Mouse (Mus musculus) forebrain, embryonic 15.5 days (tissue): ENCODE results near the gene Fry. TPM values are rescaled to one million over a fixed set of nuclear protein-coding genes. Genes with fewer than 3 reads are reported as not detected.

Source experiments
- ATAC-seq: fragments of 200-750 bp; cut with Nextera tagmentation; replicated peaks from 2 replicates; pipeline ENCODE4 v1.8.0; 2017; ENCODE audit warnings: mild to moderate bottlenecking, moderate TSS enrichment, moderate library complexity
- H3K27ac ChIP-seq: fragments of 300-500 bp; sonication (generic); replicated peaks from 2 replicates; pipeline ENCODE4 v1.5.1; 2015; ENCODE audit warnings: mild to moderate bottlenecking, inconsistent platforms
- H3K27me3 ChIP-seq: fragments of 300-500 bp; sonication (generic); 2 replicates; pipeline ENCODE4 v1.6.1; 2015; ENCODE audit warnings: inconsistent platforms
- H3K36me3 ChIP-seq: fragments of 300-500 bp; sonication (generic); 2 replicates; pipeline ENCODE4 v1.6.1; 2015; ENCODE audit warnings: mild to moderate bottlenecking, inconsistent platforms
- H3K4me1 ChIP-seq: fragments of 300-500 bp; sonication (generic); 2 replicates; pipeline ENCODE4 v1.6.1; 2015; ENCODE audit warnings: inconsistent platforms
- H3K4me2 ChIP-seq: fragments of 300-500 bp; sonication (generic); replicated peaks from 2 replicates; pipeline ENCODE4 v1.6.1; 2015; ENCODE audit warnings: mild to moderate bottlenecking, inconsistent platforms
- H3K4me3 ChIP-seq: fragments of 300-500 bp; sonication (generic); 2 replicates; pipeline ENCODE4 v1.5.1; 2015; ENCODE audit warnings: mild to moderate bottlenecking, inconsistent platforms
- H3K9ac ChIP-seq: fragments of 300-500 bp; sonication (generic); replicated peaks from 2 replicates; pipeline ENCODE4 v1.6.1; 2015; ENCODE audit warnings: mild to moderate bottlenecking, inconsistent platforms
- H3K9me3 ChIP-seq: fragments of 300-500 bp; sonication (generic); 2 replicates; pipeline ENCODE4 v1.6.1; 2016; ENCODE audit warnings: inconsistent platforms
- WGBS: fragments of 180-500 bp; shearing (Covaris S2); methylation state at CpG from one replicate; pipeline ENCODE4 v1.1.7; 2015; ENCODE audit warnings: mixed read lengths; 5-methylcytosine and 5-hydroxymethylcytosine counted together
- polyA plus RNA-seq: library from polyadenylated mRNA; unstranded; fragments of >200 nt; fragmentation: Nextera tagmentation; extraction: Ambion mirVana; gene quantifications from 2 replicates; pipeline ENCODE4 v1.2.1, GENCODE M21; 2015

The Fry gene
- polyA plus RNA-seq, 1 experiment from 2014 or later: 36.3 TPM

GRCm38 (mm10) chr5:150178194-150178801 lies 59.9 kb downstream of the Fry start:
- no peaks in the 10 kb centered on the region for H3K27me3 ChIP-seq
- 92% methylated on average over 2 of the region's 2 CpGs for WGBS

GRCm38 (mm10) chr5:150180985-150181607 lies 62.7 kb downstream of the Fry start:
- H3K27ac ChIP-seq: no peak overlapping the region
- 70% methylated on average over 1 of the region's 1 CpGs for WGBS

More at GRCm38 (mm10) chr5:150178194-150178801, 59.9 kb downstream of the Fry start:
- no peaks in the 10 kb centered on the region for H3K36me3 ChIP-seq
- no peak overlapping the region for H3K9ac ChIP-seq
- H3K9me3 ChIP-seq: no peaks in the 10 kb centered on the region
- no peak overlapping the region for H3K4me3 ChIP-seq
- H3K4me2 ChIP-seq: no peak overlapping the region
- no peaks in the 10 kb centered on the region for H3K4me1 ChIP-seq
- no peak for ATAC-seq
- H3K27ac ChIP-seq: no peak overlapping the region

GRCm38 (mm10) chr5:150184959-150185358 lies 66.5 kb downstream of the Fry start:
- no peak overlapping the region for H3K4me2 ChIP-seq
- H3K36me3 ChIP-seq: no peaks in the 10 kb centered on the region
- 96% methylated on average over 3 of the region's 3 CpGs for WGBS
- H3K4me1 ChIP-seq: no peaks in the 10 kb centered on the region
- no peak overlapping the region for H3K27ac ChIP-seq
- ATAC-seq: no peak
- H3K9ac ChIP-seq: no peak overlapping the region
- no peak overlapping the region for H3K4me3 ChIP-seq
- no peaks in the 10 kb centered on the region for H3K9me3 ChIP-seq
- H3K27me3 ChIP-seq: no peaks in the 10 kb centered on the region

More at GRCm38 (mm10) chr5:150180985-150181607, 62.7 kb downstream of the Fry start:
- no peaks in the 10 kb centered on the region for H3K36me3 ChIP-seq
- H3K4me3 ChIP-seq: no peak overlapping the region
- ATAC-seq: no peak
- no peaks in the 10 kb centered on the region for H3K9me3 ChIP-seq
- H3K27me3 ChIP-seq: no peaks in the 10 kb centered on the region
- H3K4me1 ChIP-seq: no peaks in the 10 kb centered on the region
- H3K4me2 ChIP-seq: no peak overlapping the region
- H3K9ac ChIP-seq: no peak overlapping the region

GRCm38 (mm10) chr5:150186121-150186520 lies 67.7 kb downstream of the Fry start:
- Histone ChIP-seq H3K4me2 (no peak overlapping the region), H3K4me3 (no peak overlapping the region), H3K9me3 (no peaks in the 10 kb centered on the region), H3K9ac (no peak overlapping the region), H3K27me3 (no peaks in the 10 kb centered on the region), H3K36me3 (no peaks in the 10 kb centered on the region), H3K27ac (no peak overlapping the region), H3K4me1 (no peaks in the 10 kb centered on the region)
- no peak for ATAC-seq
- 82% methylated on average over 4 of the region's 4 CpGs for WGBS

GRCm38 (mm10) chr5:150186676-150187075 lies 68.2 kb downstream of the Fry start:
- ATAC-seq: no peak
- H3K9ac ChIP-seq: no peak overlapping the region
- no peaks in the 10 kb centered on the region for H3K27me3 ChIP-seq
- no peaks in the 10 kb centered on the region for H3K36me3 ChIP-seq
- H3K27ac ChIP-seq: no peak overlapping the region
- no peaks in the 10 kb centered on the region for H3K4me1 ChIP-seq
- WGBS: 95% methylated on average over 4 of the region's 4 CpGs
- H3K4me2 ChIP-seq: no peak overlapping the region
- no peaks in the 10 kb centered on the region for H3K9me3 ChIP-seq
- no peak overlapping the region for H3K4me3 ChIP-seq

GRCm38 (mm10) chr5:150188031-150188430 lies 69.6 kb downstream of the Fry start:
- H3K36me3 ChIP-seq: no peaks in the 10 kb centered on the region
- H3K4me2 ChIP-seq: no peak overlapping the region
- H3K27me3 ChIP-seq: no peaks in the 10 kb centered on the region
- ATAC-seq: no peak
- no peak overlapping the region for H3K9ac ChIP-seq
- no peaks in the 10 kb centered on the region for H3K4me1 ChIP-seq
- H3K4me3 ChIP-seq: no peak overlapping the region
- H3K27ac ChIP-seq: no peak overlapping the region
- no peaks in the 10 kb centered on the region for H3K9me3 ChIP-seq
- WGBS: 90% methylated on average over 4 of the region's 4 CpGs

- Histone ChIP-seq H3K4me2 (no peak overlapping the region), H3K36me3 (no peaks in the 10 kb centered on the region), H3K4me1 (0 out of 2 replicates have a peak, but pooled peaks cover 2% of the 10 kb centered on the region), H3K9me3 (no peaks in the 10 kb centered on the region), H3K4me3 (no peak overlapping the region), H3K27me3 (no peaks in the 10 kb centered on the region), H3K27ac (no peak overlapping the region), H3K9ac (no peak overlapping the region)
- WGBS: 89% methylated on average over 4 of the region's 4 CpGs
- no peak for ATAC-seq
These were observed 72.3 kb downstream of the Fry start for GRCm38 (mm10) chr5:150190454-150191358.

GRCm38 (mm10) chr5:150195514-150196210 lies 77.2 kb downstream of the Fry start:
- Histone ChIP-seq H3K27ac (no peak overlapping the region), H3K4me3 (peak overlapping the region; percentile 33), H3K9ac (peak overlapping the region; percentile 45), H3K27me3 (no peaks in the 10 kb centered on the region), H3K36me3 (no peaks in the 10 kb centered on the region), H3K4me1 (peaks cover 11% of the 10 kb centered on the region), H3K9me3 (no peaks in the 10 kb centered on the region), H3K4me2 (peak overlapping the region; percentile 56)
- peak; percentile 83 for ATAC-seq
- WGBS: 4% methylated on average over 22 of the region's 22 CpGs

GRCm38 (mm10) chr5:150196211-150196585 lies 77.8 kb downstream of the Fry start:
- H3K9me3 ChIP-seq: no peaks in the 10 kb centered on the region
- no peaks in the 10 kb centered on the region for H3K36me3 ChIP-seq
- H3K4me2 ChIP-seq: peak overlapping the region; percentile 56
- peak overlapping the region; percentile 33 for H3K4me3 ChIP-seq
- no peak overlapping the region for H3K27ac ChIP-seq
- H3K27me3 ChIP-seq: no peaks in the 10 kb centered on the region
- H3K4me1 ChIP-seq: peaks cover 11% of the 10 kb centered on the region
- ATAC-seq: no peak; the same call in 1 of the 2 replicates
- H3K9ac ChIP-seq: peak overlapping the region; percentile 45; the same call in 1 of the 2 replicates
- 2% methylated on average over 6 of the region's 6 CpGs for WGBS

- Histone ChIP-seq H3K27me3 (no peaks in the 10 kb centered on the region), H3K9me3 (no peaks in the 10 kb centered on the region), H3K4me1 (peaks cover 11% of the 10 kb centered on the region), H3K36me3 (no peaks in the 10 kb centered on the region), H3K9ac (no peak overlapping the region), H3K27ac (no peak overlapping the region), H3K4me3 (no peak overlapping the region), H3K4me2 (no peak overlapping the region)
- 38% methylated on average over 6 of the region's 6 CpGs for WGBS
- no peak for ATAC-seq
These were observed 78.5 kb downstream of the Fry start for GRCm38 (mm10) chr5:150196881-150197311.

- Histone ChIP-seq H3K9me3 (no peaks in the 10 kb centered on the region), H3K4me3 (no peak overlapping the region), H3K27ac (no peak overlapping the region), H3K4me1 (no peaks in the 10 kb centered on the region), H3K9ac (no peak overlapping the region), H3K4me2 (no peak overlapping the region), H3K36me3 (no peaks in the 10 kb centered on the region), H3K27me3 (no peaks in the 10 kb centered on the region)
- ATAC-seq: no peak
- WGBS: 78% methylated on average over 6 of the region's 6 CpGs
These were observed 88.3 kb downstream of the Fry start for GRCm38 (mm10) chr5:150206749-150207148.
